Mouse (Mus musculus) hindbrain, embryonic 14.5 days (tissue): Measurements from ENCODE around the gene Poc1a. TPM values are rescaled to one million over a fixed set of nuclear protein-coding genes. Genes with fewer than 3 reads are reported as not detected.

Experiments
- ATAC-seq: fragments of 200-750 bp; cut with Nextera tagmentation; 2 replicates; pipeline ENCODE4 v1.8.0; 2017; ENCODE audit warnings: moderate number of reproducible peaks, mild to moderate bottlenecking, moderate TSS enrichment, moderate library complexity; ENCODE audit not compliant: low FRiP score
- DNase-seq: peaks from one replicate; pipeline ENCODE4 v3.0.0-alpha.2; 2015; ENCODE audit warnings: low spot score
- H3K27ac ChIP-seq: fragments of 300-500 bp; sonication (generic); 2 replicates; pipeline ENCODE4 v1.5.1; 2014; ENCODE audit warnings: mild to moderate bottlenecking, moderate library complexity
- H3K27me3 ChIP-seq: fragments of 300-500 bp; sonication (generic); 2 replicates; pipeline ENCODE4 v1.6.1; 2014; ENCODE audit warnings: mild to moderate bottlenecking, low read length, mixed read lengths; ENCODE audit not compliant: control insufficient read depth, insufficient read depth
- H3K36me3 ChIP-seq: fragments of 300-500 bp; sonication (generic); replicated peaks from 2 replicates; pipeline ENCODE4 v1.6.1; 2014; ENCODE audit not compliant: control insufficient read depth, insufficient read depth
- H3K4me1 ChIP-seq: fragments of 300-500 bp; sonication (generic); replicated peaks from 2 replicates; pipeline ENCODE4 v1.6.1; 2014; ENCODE audit warnings: antibody characterized with exemption, low read length, mixed read lengths; ENCODE audit not compliant: control insufficient read depth, insufficient read depth
- H3K4me2 ChIP-seq: fragments of 300-500 bp; sonication (generic); replicated peaks from 2 replicates; pipeline ENCODE4 v1.6.1; 2014; ENCODE audit warnings: mild to moderate bottlenecking, moderate library complexity
- H3K4me3 ChIP-seq: fragments of 300-500 bp; sonication (generic); replicated peaks from 2 replicates; pipeline ENCODE4 v1.5.1; 2014; ENCODE audit warnings: mild to moderate bottlenecking, low read length
- H3K9ac ChIP-seq: fragments of 300-500 bp; sonication (generic); 2 replicates; pipeline ENCODE4 v1.6.1; 2014
- H3K9me3 ChIP-seq: fragments of 300-500 bp; sonication (generic); 2 replicates; pipeline ENCODE4 v1.6.1; 2016; ENCODE audit warnings: low read length; ENCODE audit not compliant: control insufficient read depth
- WGBS: fragments of 180-500 bp; shearing (Covaris S2); extraction: QIAGEN DNeasy Blood & Tissue Kit; methylation state at CpG from one replicate; pipeline ENCODE4 v1.1.7; 2014; 5-methylcytosine and 5-hydroxymethylcytosine counted together
- polyA plus RNA-seq: library from polyadenylated mRNA; unstranded; fragments of >200 nt; fragmentation: Nextera tagmentation; extraction: Ambion mirVana; gene quantifications from 2 replicates; pipeline ENCODE4 v1.2.1, GENCODE M21; 2014

Gene Poc1a
- 6.3 and 7.3 TPM in 2 replicates for polyA plus RNA-seq

DNA sequence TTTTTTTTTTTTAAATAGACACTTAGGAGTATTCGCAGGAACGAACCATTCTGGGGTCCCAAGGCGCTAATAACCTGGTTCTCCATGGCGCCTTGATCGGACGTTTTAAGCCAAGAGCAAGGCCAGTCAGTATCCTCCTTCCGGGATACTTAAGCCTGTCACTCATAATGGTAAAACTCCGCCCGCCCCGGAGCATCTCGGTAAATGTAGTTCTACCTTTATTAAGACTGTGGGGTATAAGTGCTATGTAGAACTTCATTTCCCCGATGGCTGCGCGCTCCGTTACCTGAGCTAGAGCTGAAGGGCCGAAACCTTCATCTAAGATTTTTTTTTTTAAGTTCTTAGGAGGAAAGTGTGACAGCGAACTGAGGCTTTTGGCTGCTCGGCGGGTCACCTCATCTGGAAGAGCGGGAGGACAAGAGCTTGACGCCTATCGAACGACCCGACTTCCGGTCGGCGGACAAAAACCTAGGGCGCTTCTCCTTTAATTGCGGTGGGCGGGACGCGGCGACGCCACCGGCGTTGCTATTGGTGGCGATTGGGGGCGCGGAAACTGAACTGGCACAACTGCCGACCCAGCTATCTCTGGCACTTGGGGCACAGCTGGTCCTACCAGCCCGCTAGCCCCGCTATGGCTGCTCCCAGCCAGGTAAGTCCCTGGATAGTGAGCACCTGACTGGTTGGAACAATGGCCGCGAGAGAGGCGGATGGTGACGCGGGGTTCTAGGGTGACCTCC, at the start of gene Poc1a:
TSS of gene Poc1a (plus strand) at position 254 of the 737 bp plus-strand sequence.
- no peaks in the 10 kb centered on the region for H3K27me3 ChIP-seq
- peak within 1 kb of the TSS; percentile 80 for H3K27ac ChIP-seq
- ATAC-seq (peak; percentile 95), DNase-seq (peak; percentile 95)
- H3K4me1 ChIP-seq: peaks cover 10% of the 10 kb centered on the region
- H3K4me3 ChIP-seq: peak within 1 kb of the TSS; percentile 39
- H3K9ac ChIP-seq: peak within 1 kb of the TSS; percentile 58
- H3K36me3 ChIP-seq: no peaks in the 10 kb centered on the region
- H3K4me2 ChIP-seq: peak within 1 kb of the TSS; percentile 74
- under 1% methylated on average over 47 of the region's 47 CpGs for WGBS
- no peaks in the 10 kb centered on the region for H3K9me3 ChIP-seq

DNA sequence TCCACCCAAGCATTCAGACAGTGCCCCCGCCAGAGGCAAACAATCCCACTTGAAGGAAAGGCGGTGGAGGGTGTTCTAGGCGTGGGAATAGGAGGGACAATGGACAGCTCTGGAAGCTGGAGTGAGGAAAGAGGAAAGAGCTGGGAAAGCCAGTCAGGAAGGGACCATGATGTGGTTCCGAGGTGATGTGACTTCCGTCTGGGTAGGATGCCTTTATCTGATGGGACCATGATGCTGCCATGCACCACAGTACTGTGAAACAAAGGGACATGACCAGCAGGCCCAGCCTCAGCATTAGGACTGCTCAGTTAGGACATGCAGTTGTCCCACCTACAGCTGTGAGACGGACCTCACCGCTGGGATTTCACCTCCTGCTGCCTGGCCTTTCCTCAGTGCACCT, 49.6 kb upstream of the Poc1a start:
- Histone ChIP-seq H3K9ac (no peak overlapping the region), H3K36me3 (peaks cover 41% of the 10 kb centered on the region), H3K9me3 (no peaks in the 10 kb centered on the region), H3K27me3 (no peaks in the 10 kb centered on the region), H3K4me1 (0 out of 2 replicates have a peak, but pooled peaks cover 3% of the 10 kb centered on the region), H3K27ac (no peak overlapping the region), H3K4me3 (no peak overlapping the region), H3K4me2 (no peak overlapping the region)
- no peak for ATAC-seq
- no peak for DNase-seq
- WGBS: 76% methylated on average over 7 of the region's 7 CpGs

DNA sequence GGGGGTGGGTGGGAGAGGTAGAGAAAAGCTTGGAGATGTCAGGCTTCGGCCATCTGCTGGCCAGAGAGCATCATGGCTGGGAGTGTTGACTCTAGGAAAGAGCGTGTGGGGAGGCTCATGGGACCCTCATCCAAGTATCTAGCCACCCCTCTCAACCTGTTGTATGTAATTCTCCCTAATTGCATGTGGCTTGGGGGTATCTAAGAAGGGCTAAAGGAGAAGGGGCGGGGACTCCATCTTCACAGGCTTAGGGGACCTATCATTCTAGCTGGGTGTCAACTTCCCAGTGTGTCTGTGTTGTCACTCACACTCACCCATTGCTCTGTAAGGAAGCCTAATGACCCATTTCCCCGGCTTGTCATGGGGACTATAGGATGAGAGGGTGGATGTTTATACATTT, 49.0 kb upstream of the Poc1a start:
- no peaks in the 10 kb centered on the region for H3K27me3 ChIP-seq
- no peak overlapping the region for H3K4me2 ChIP-seq
- no peak overlapping the region for H3K9ac ChIP-seq
- no peaks in the 10 kb centered on the region for H3K9me3 ChIP-seq
- 78% methylated on average over 4 of the region's 4 CpGs for WGBS
- no peaks in the 10 kb centered on the region for H3K4me1 ChIP-seq
- H3K36me3 ChIP-seq: peaks cover 47% of the 10 kb centered on the region
- DNase-seq (no peak), ATAC-seq (no peak)
- H3K4me3 ChIP-seq: no peak overlapping the region
- no peak overlapping the region for H3K27ac ChIP-seq

DNA sequence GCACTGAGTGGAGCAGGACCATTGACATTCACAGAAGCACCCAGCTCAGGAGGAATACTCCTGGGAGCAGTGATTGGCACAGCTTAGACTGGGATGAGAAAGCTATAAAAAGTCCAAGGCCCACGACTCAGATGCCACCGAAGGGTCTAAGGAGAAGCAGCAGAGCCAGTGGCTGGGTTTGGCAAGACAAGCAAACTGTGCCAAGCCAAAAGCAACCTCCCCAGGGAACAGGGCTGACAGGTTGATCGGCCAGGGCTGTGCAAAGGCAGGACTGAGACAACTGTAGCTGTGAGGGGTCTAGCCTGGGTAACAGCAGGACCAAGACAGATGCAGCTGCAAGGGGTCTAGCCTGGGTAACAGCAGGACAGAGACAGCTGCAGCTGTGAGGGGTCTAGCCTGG, 47.9 kb upstream of the Poc1a start:
- H3K9me3 ChIP-seq: no peaks in the 10 kb centered on the region
- ATAC-seq: no peak
- H3K27me3 ChIP-seq: no peaks in the 10 kb centered on the region
- WGBS: 96% methylated on average over 3 of the region's 3 CpGs
- H3K9ac ChIP-seq: no peak overlapping the region
- no peak overlapping the region for H3K4me3 ChIP-seq
- H3K36me3 ChIP-seq: peaks cover 58% of the 10 kb centered on the region
- no peak overlapping the region for H3K27ac ChIP-seq
- DNase-seq: no peak
- H3K4me2 ChIP-seq: no peak overlapping the region
- no peaks in the 10 kb centered on the region for H3K4me1 ChIP-seq

DNA sequence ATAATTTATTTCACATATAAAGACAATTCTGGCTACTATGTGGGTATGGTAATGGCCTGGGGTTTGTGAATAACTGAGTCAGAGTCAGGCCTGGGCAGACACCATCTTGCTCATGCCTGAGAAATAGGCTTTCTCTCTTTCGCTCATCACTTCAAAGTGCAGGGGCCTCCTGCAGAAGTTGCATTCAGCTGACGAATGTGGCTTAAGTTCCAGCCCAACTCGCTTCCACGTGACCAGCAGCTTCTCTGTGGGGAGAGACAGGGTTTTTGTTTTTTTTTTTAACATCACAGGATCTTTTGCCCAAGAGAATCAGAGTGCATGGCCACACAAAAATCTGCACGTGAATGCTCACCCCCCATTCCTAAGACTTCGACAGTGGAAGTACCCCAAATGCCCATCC, 46.9 kb upstream of the Poc1a start:
- Histone ChIP-seq H3K4me1 (no peaks in the 10 kb centered on the region), H3K4me2 (no peak overlapping the region), H3K36me3 (peaks cover 68% of the 10 kb centered on the region), H3K27ac (no peak overlapping the region), H3K9me3 (no peaks in the 10 kb centered on the region), H3K4me3 (no peak overlapping the region), H3K27me3 (no peaks in the 10 kb centered on the region), H3K9ac (no peak overlapping the region)
- no peak for DNase-seq
- no peak for ATAC-seq
- 85% methylated on average over 6 of the region's 6 CpGs for WGBS

DNA sequence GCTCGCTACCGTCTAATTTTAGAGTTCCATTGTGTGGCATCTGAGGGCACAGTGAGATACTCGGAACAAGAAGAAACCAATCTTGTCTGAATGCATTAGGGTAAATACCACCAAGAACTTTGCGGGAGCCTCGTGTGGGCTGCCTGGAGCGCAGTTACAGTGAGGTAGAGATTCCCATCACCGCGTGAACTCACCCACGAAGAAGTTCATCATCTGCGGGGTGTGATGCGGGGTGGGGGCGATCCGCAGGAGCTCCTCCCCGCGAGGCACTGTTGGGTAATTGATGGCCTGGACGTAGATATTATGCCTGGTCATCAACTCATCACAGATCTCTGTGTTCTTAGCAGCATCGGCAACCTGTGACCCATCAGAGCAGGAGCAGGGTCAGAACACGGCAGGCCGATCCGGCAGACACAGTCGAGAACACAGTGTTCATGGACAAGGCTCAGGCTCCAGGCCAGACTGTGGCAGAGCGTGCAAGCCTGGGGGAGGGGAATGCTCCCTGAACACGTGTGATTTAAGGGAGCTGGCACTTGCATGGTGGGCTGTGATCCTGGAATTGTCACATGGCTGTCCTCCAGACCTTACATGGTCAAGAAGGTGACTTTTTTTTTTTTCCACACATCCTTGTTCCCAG, 45.5 kb upstream of the Poc1a start:
- 92% methylated on average over 23 of the region's 23 CpGs for WGBS
- Histone ChIP-seq H3K4me1 (no peaks in the 10 kb centered on the region), H3K9ac (no peak overlapping the region), H3K4me2 (no peak overlapping the region), H3K4me3 (no peak overlapping the region), H3K36me3 (peaks cover 82% of the 10 kb centered on the region), H3K27ac (no peak overlapping the region), H3K9me3 (no peaks in the 10 kb centered on the region), H3K27me3 (no peaks in the 10 kb centered on the region)
- no peak for DNase-seq
- ATAC-seq: no peak

DNA sequence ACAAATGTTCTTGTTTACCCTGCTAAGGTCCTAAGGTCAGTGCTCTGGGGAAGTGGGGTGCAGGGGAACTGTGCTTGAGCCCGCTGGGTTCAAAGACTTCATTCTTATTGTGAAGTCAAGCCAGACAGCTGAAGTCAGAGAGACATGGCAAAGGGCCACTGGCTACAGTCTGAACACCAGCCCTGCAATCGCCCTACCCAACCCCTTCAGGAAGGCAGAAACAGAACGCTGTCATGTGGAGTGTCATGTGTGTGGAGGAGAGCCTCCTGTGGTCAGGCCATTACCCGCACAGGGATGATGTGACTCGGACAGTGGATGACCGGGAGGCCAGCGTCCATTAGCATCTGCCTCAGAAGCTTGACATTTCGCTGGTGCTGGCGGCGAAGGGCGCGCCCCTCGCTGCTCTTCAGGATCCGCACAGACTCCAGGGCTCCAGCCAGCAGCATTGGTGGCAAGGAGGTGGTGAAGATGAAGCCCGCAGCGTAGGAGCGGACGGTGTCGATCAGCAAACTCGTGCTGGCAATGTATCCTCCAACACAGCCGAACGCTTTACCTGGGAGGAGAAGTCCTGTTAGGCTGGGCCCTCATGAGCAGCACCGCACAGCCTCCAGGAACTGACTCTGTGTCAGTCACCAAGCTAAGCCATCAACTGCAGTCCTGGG, 44.6 kb upstream of the Poc1a start:
- H3K4me1 ChIP-seq: no peaks in the 10 kb centered on the region
- no peaks in the 10 kb centered on the region for H3K27me3 ChIP-seq
- H3K4me3 ChIP-seq: no peak overlapping the region
- H3K4me2 ChIP-seq: no peak overlapping the region
- ATAC-seq (no peak), DNase-seq (no peak)
- H3K9ac ChIP-seq: no peak overlapping the region
- H3K36me3 ChIP-seq: peaks cover 92% of the 10 kb centered on the region
- 85% methylated on average over 23 of the region's 23 CpGs for WGBS
- H3K27ac ChIP-seq: no peak overlapping the region
- no peaks in the 10 kb centered on the region for H3K9me3 ChIP-seq

DNA sequence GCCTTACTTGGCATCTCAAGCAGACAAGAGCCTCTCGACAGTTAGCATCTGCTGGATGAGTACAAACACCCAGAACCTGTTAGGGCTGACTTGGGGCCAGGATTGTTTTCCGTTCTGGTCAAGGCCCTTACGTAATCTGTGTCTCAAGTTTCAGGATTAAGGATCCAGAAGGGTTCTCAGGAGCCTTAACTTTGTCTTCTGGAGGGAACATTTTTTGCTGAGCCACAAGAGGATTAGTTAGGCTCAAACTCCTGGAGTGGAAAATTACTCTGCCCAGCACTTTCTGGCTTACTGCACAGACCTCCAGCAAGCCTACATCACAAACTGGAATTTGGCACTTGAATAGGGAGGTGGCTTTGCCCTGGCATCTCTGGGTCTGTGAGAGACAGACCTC, 44.0 kb upstream of the Poc1a start:
- Histone ChIP-seq H3K27me3 (no peaks in the 10 kb centered on the region), H3K36me3 (peaks cover 97% of the 10 kb centered on the region), H3K27ac (no peak overlapping the region), H3K4me3 (no peak overlapping the region), H3K4me2 (no peak overlapping the region), H3K9me3 (no peaks in the 10 kb centered on the region), H3K4me1 (no peaks in the 10 kb centered on the region), H3K9ac (no peak overlapping the region)
- ATAC-seq: no peak
- no peak for DNase-seq
- 89% methylated on average over 3 of the region's 3 CpGs for WGBS

DNA sequence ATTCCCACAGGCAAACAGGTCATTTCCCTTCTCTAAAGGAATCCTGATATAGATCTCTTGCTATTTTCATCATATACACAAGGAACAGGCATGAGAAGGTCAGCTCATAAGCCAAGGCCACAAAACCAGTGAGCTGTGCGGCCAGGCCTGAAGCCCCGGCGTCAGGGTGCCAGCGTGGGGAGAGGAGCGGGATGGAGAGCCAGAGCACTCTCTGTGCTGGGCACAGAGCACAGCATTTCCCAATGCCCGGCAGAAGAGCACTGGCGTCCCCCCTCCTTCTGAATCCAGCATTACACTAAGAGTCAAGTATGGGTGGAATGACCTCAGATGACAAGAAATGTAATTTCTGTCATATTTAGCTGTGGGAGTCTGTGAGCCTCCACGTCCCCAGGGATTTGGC, 43.5 kb upstream of the Poc1a start:
- Histone ChIP-seq H3K4me1 (no peaks in the 10 kb centered on the region), H3K9me3 (no peaks in the 10 kb centered on the region), H3K4me3 (no peak overlapping the region), H3K4me2 (no peak overlapping the region), H3K27ac (no peak overlapping the region), H3K9ac (no peak overlapping the region), H3K36me3 (peaks cover 100% of the 10 kb centered on the region), H3K27me3 (no peaks in the 10 kb centered on the region)
- ATAC-seq (no peak), DNase-seq (no peak)
- WGBS: 87% methylated on average over 8 of the region's 8 CpGs
